Mouse (Mus musculus): ENCODE measurements around the gene Smim24.

GRCm38 (mm10) chr10:81414682-81415081 is 21.8 kb downstream of the Smim24 start:
- no peak for TF ChIP-seq CTCF (IDR thresholded peaks at IDR 0.05; ENCODE audit: low read depth, low read length)
- no peak for TF ChIP-seq POLR2A (IDR thresholded peaks at IDR 0.05; ENCODE audit: insufficient read depth, low read length)

Data from ES-Bruce4 (cell line).